Mouse (Mus musculus) limb, embryonic 14.5 days (tissue): ENCODE results near the gene Tshz2. TPM values are rescaled to one million over a fixed set of nuclear protein-coding genes. Genes with fewer than 3 reads are reported as not detected.

Experiments
- ATAC-seq: fragments of 200-750 bp; cut with Nextera tagmentation; 2 replicates; pipeline ENCODE4 v1.8.0; 2017; ENCODE audit warnings: low read depth, moderate number of reproducible peaks, moderate TSS enrichment; ENCODE audit not compliant: low FRiP score
- DNase-seq: peaks from one replicate; pipeline ENCODE4 v3.0.0-alpha.2; 2015; ENCODE audit warnings: low spot score
- H3K27ac ChIP-seq: fragments of 300-500 bp; sonication (generic); replicated peaks from 2 replicates; pipeline ENCODE4 v1.5.1; 2014; ENCODE audit warnings: low read depth, mild to moderate bottlenecking, low read length, moderate library complexity, mixed read lengths
- H3K27me3 ChIP-seq: fragments of 300-500 bp; sonication (generic); 2 replicates; pipeline ENCODE4 v1.6.1; 2014; ENCODE audit warnings: low read length, mixed read lengths; ENCODE audit not compliant: control insufficient read depth, insufficient read depth
- H3K36me3 ChIP-seq: fragments of 300-500 bp; sonication (generic); 2 replicates; pipeline ENCODE4 v1.6.1; 2014; ENCODE audit warnings: mild to moderate bottlenecking, low read length, moderate library complexity, mixed read lengths; ENCODE audit not compliant: control insufficient read depth, insufficient read depth
- H3K4me1 ChIP-seq: fragments of 300-500 bp; sonication (generic); 2 replicates; pipeline ENCODE4 v1.6.1; 2014; ENCODE audit warnings: antibody characterized with exemption, low read length, mixed read lengths; ENCODE audit not compliant: control insufficient read depth, insufficient read depth
- H3K4me2 ChIP-seq: fragments of 300-500 bp; sonication (generic); replicated peaks from 2 replicates; pipeline ENCODE4 v1.6.1; 2014; ENCODE audit warnings: low read depth, mild to moderate bottlenecking, low read length, moderate library complexity; ENCODE audit not compliant: severe bottlenecking
- H3K4me3 ChIP-seq: fragments of 300-500 bp; sonication (generic); replicated peaks from 2 replicates; pipeline ENCODE4 v1.5.1; 2014; ENCODE audit warnings: low read length
- H3K9ac ChIP-seq: fragments of 300-500 bp; sonication (generic); 2 replicates; pipeline ENCODE4 v1.6.1; 2014; ENCODE audit warnings: mild to moderate bottlenecking, low read depth, low read length, moderate library complexity; ENCODE audit not compliant: severe bottlenecking
- H3K9me3 ChIP-seq: fragments of 300-500 bp; sonication (generic); 2 replicates; pipeline ENCODE4 v1.6.1; 2016; ENCODE audit warnings: low read length; ENCODE audit not compliant: control insufficient read depth
- POLR2A ChIP-seq: fragments of 200-500 bp; IDR thresholded peaks from 2 replicates; pipeline ENCODE4 v1.8.0; 2012; ENCODE audit warnings: inconsistent platforms, mild to moderate bottlenecking, moderate library complexity, borderline replicate concordance; ENCODE audit not compliant: insufficient read depth, insufficient read length; ENCODE audit errors: extremely low read depth
- WGBS: fragments of 180-500 bp; shearing (Covaris S2); extraction: QIAGEN DNeasy Blood & Tissue Kit; methylation state at CpG from one replicate; pipeline ENCODE4 v1.1.7; 2014; 5-methylcytosine and 5-hydroxymethylcytosine counted together
- polyA plus RNA-seq, 2 experiments: library from polyadenylated mRNA; depleted of rRNA in 1 of 2; stranded (reverse) in 1 of 2; unstranded in 1 of 2; fragments of >200 nt; fragmentation: Nextera tagmentation in 1 of 2; extraction: Ambion mirVana in 1 of 2; gene quantifications; 2 replicates each; pipeline versions ENCODE4 v1.2.1 to v1.2.3; 2012 to 2014

The Tshz2 gene
- polyA plus RNA-seq, 2 experiments: 7.3 to 29.2 TPM

DNA sequence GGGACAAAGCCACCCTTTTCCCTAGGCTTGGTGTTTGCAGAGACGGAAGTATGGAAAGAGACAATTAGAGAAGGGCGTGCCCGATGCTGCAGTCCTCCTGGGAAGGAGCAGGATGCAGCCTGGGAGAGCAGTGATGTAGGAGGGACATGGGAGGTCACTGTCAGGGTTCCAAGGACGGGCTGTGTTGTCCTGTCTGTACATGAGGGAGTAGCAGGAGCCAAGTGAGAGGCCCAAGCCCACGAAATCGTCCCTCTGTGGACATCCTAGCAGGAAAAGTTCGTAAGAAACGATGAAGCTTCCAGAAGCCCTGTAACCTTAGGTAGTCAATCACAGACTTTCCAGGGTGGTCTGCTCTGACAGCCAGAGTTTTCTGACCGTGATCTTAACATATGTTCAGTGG lies 408.3 kb downstream of the Tshz2 start:
- ATAC-seq (peak; percentile 60), DNase-seq (peak; percentile 45)
- H3K27ac ChIP-seq: no peak overlapping the region

DNA sequence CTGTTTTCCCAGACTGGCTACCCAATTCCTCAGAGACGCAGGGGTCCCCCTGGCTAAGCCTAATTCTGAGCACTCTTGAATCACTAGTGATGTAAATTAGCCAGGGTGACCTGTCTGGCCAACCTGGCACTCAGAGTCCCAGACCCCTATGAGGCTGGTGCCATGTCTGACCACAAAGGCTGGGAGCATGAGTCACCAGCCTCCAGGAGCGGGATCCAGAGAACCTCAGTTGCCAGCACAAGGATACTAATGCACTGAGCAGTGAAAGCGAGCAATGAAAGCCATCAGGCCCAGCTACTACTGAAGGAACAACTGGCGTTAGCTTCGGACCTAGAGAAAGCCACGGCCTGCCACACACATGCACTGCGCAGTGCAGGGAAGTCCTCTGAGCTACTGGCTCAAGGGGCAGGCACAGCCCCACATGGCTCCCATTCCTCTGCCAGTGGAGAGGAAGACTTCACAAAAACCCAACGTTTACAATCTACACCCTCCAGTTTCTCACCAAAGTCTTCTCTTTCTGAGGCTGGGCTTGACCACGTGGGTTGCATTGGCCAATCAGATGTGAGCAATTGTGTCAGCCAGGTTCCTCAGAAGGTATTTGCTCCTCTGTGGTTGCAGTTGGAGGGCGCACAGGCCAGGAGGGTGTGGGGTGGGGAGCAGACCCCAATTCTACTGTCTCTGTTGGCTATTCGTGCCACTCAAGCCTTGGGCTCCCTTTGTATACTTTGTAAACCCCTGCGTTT lies 409.8 kb downstream of the Tshz2 start:
- Histone ChIP-seq H3K4me2 (no peak overlapping the region), H3K36me3 (no peaks in the 10 kb centered on the region), H3K9me3 (no peaks in the 10 kb centered on the region), H3K27ac (no peak overlapping the region), H3K4me3 (no peak overlapping the region), H3K27me3 (no peaks in the 10 kb centered on the region), H3K4me1 (peaks cover 4% of the 10 kb centered on the region; the same call in 1 of the 2 replicates), H3K9ac (no peak overlapping the region)
- WGBS: 79% methylated on average over 12 of the region's 12 CpGs
- no peak for TF ChIP-seq POLR2A
- DNase-seq (no peak), ATAC-seq (no peak)

More for the DNA sequence above, 408.3 kb downstream of the Tshz2 start:
- no peaks in the 10 kb centered on the region for H3K9me3 ChIP-seq
- WGBS: 39% methylated on average over 9 of the region's 9 CpGs
- H3K4me3 ChIP-seq: no peak overlapping the region
- peaks cover 4% of the 10 kb centered on the region; the same call in 1 of the 2 replicates for H3K4me1 ChIP-seq
- TF ChIP-seq POLR2A: no peak
- H3K36me3 ChIP-seq: no peaks in the 10 kb centered on the region
- H3K9ac ChIP-seq: no peak overlapping the region
- H3K27me3 ChIP-seq: no peaks in the 10 kb centered on the region
- no peak overlapping the region for H3K4me2 ChIP-seq

DNA sequence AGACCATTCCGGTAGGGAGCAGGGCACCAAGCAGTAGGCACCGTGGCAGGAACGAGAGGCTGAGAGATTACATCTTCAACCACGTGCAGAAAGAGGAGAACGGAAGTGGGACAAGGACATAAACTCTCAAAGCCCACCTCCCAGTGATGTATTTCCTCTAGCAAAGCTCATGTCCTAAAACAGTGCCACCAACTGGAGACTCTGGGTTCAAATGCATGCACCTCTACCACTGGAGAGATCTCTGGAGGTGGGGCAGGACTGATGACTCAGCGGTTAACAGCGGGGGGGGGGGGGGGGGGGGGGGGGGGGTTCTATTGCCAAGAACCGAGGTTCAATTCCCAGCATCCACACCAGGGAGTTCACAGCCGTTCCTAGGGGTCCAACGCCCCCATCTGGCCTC lies 410.5 kb downstream of the Tshz2 start:
- no peaks in the 10 kb centered on the region for H3K9me3 ChIP-seq
- no peak overlapping the region for H3K4me3 ChIP-seq
- no peaks in the 10 kb centered on the region for H3K36me3 ChIP-seq
- TF ChIP-seq POLR2A: no peak
- ATAC-seq: no peak
- H3K9ac ChIP-seq: no peak overlapping the region
- H3K4me2 ChIP-seq: no peak overlapping the region
- H3K27ac ChIP-seq: no peak overlapping the region
- 83% methylated on average over 8 of the region's 10 CpGs for WGBS
- no peak for DNase-seq
- no peaks in the 10 kb centered on the region for H3K27me3 ChIP-seq
- peaks cover 4% of the 10 kb centered on the region; the same call in 1 of the 2 replicates for H3K4me1 ChIP-seq

DNA sequence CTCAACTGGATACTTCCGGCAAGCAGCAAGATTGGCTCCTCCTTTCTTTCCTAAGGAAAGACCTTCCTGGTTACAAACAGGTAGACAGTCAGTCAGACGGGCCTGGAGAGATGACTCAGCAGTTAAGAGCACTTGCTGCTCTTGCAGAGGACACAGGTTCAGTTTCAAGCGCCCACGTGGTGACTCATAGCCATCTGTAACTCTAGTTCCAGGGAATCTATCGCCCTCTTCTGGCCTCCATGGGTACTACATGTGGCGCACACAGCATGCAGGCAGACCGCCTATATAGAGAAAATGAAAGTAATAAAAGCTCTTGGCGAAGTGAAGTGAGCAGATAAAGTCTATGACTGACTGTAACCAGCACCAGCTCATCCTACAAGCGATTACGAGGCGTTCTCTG lies 413.1 kb downstream of the Tshz2 start:
- no peak for TF ChIP-seq POLR2A
- Histone ChIP-seq H3K9me3 (no peaks in the 10 kb centered on the region), H3K4me2 (no peak overlapping the region), H3K4me3 (no peak overlapping the region), H3K27me3 (no peaks in the 10 kb centered on the region), H3K27ac (no peak overlapping the region), H3K36me3 (no peaks in the 10 kb centered on the region), H3K4me1 (peaks cover 3% of the 10 kb centered on the region; the same call in 1 of the 2 replicates), H3K9ac (no peak overlapping the region)
- 76% methylated on average over 10 of the region's 11 CpGs for WGBS
- DNase-seq (no peak), ATAC-seq (no peak)

DNA sequence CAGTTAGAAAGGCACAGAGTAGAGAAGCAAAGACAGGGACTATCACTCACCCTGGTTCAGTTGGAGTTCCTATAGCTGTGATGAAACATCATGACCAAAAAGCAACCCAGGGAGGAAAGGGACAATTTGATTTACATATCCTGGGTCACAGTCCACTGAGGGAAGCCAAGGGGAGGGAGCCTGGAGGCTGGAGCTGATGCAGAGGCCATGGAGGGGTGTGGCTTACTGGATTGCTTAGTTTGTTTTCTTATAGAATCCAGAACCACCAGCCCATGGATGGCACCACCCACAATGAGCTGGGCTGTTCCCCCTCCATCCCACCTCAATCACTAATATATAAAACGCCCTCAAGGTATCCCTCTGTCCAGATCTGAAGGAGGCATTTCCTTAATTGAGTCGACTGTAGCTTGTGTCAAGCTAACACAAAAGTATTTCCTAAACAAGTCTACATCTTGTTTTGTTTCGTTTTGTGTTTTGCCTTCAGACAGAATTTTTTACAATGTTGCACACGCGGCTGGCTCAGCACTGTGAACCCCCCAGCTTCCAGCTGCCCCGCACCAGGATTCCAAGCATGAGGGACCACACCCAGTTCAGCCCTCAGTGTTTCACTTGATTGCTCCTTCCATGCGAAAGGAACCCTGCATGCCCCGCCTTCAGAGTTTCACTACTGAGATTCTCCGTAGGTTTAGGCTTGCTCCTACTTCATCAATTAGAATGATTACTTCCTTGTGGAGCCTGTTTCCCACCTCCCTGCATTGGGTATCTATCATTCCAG lies 413.7 kb downstream of the Tshz2 start:
- 70% methylated on average over 9 of the region's 9 CpGs for WGBS
- Histone ChIP-seq H3K27me3 (no peaks in the 10 kb centered on the region), H3K4me3 (no peak overlapping the region), H3K27ac (no peak overlapping the region), H3K4me2 (no peak overlapping the region), H3K36me3 (no peaks in the 10 kb centered on the region), H3K4me1 (no peaks in the 10 kb centered on the region), H3K9ac (no peak overlapping the region), H3K9me3 (no peaks in the 10 kb centered on the region)
- DNase-seq: no peak
- no peak for ATAC-seq
- no peak for TF ChIP-seq POLR2A
